Mouse (Mus musculus): ENCODE data around the gene Dact3. TPM values are rescaled to one million over a fixed set of nuclear protein-coding genes. Genes with fewer than 3 reads are reported as not detected.
A peak's percentile ranks its signal among the peaks of the same experiment; 100 is the strongest.

The Dact3 gene
- total RNA-seq, 2 experiments from 2014 or later = 0.99 to 1.7 TPM

DNA sequence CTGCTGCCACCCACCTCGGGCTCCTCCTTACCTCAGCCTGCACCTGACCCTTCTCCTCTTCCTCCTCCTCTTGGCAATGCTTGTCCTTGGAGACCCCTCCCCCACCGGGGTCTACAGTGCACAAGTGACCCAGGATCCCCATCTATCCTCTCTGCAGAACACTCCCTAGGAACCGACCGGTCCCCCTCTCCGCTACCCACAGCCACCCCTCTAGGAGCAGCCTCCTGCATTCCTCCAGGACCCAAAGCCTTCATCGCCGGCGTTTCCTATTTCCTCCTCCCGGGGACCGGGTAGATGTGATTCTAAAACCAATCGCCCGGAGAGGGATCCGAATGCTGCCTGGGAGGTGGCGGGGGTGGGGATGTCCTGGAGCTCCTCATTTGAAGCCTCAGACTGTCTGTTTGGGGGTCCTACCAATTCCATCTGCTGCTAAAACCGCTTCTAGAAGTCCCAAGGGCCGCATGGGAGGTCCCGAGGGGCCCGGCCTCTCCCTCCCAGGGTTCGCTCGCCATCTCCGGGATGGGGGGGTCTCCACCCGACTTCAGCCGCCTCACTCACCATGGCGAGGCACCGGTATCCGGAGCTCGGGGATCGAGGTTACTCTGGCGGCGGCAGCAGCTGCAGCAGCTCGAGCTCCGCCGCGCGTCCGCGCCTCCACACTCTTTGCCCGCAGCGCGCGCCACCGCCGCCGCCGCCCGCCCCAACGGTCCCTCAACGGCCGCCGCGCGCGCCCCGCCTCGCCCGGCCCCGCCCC is 48.3 kb downstream of the Dact3 start:
- peak; percentile 65 for DNase-seq
- H3K27ac ChIP-seq = peak overlapping the region; percentile 96
- intact Hi-C loops (cut with DNase I) = no loop called here
- TF ChIP-seq CTCF (IDR thresholded peaks at IDR 0.05) = no peak
- H3K4me3 ChIP-seq = peak overlapping the region; percentile 99

DNA sequence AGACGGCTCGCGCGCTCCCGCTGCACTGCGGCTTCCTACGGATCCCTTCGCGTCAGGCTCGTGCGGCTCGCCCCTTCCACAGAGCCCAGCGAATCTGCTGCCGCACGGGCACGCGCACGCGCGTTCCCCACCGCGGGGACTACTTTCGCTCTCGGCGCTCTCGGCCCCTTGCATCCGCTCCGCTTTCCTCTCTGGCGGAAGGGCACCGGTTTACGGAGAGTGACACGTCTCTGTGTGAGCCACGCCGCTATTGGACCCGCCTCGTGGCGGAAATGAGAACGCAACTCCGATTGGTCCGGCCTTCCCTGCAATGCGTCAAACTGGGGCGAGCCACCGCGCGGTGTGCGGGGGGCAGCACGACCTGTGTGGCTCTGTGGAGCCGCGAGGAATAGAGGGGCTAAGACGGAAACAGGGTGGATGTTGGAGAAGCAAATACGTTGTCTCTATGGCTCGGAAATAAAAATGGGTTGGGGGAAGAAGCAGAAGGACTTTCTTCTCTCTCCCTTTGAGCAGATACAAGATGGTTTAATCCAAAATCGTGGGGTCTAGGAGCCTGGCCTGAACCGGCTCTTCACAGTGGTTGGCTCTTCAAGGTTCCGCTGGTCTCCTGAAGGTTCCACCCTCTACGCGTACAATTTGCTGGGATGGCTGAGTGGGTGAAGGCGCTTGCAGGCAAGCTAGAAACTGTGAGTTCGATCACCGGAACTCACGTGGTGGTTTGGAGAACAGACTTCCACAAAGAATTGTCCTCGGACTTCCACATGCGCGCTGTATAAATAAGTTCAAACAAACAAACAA is 49.1 kb downstream of the Dact3 start, which contains the start of gene Calm3:
Gene Calm3 (minus strand): TSS at position 78 of the 798 bp plus-strand sequence.
- no peak for TF ChIP-seq CTCF (IDR thresholded peaks at IDR 0.05)
- intact Hi-C loops (cut with DNase I) = no loop called here

DNA sequence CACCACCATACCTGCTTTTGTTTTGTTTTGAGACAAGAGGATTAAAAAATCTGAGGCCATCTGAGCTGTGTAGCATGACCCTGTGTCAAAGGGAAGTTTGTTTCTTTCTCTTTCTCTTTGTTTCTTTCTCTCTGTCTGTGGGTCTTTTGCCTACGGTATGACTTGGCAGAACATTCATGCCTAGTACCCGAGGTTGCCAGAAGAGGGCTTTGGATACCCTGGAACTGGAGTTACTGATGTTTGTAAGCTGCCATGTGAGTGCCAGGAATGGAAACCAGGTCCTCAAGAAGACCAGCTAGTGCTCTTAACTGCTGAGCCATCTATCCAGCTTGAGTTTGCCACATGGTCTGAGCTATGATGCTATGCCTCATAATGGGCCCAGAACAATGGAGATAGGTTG is 53.2 kb downstream of the Dact3 start:
- intact Hi-C loops (cut with DNase I) = no loop called here
- Histone ChIP-seq H3K27ac (no peak overlapping the region), H3K4me3 (no peak overlapping the region)
- no peak for DNase-seq
- no peak for TF ChIP-seq CTCF (IDR thresholded peaks at IDR 0.05)

More for the DNA sequence above, 49.1 kb downstream of the Dact3 start, which contains the start of gene Calm3:
- peak; percentile 100 for DNase-seq
- peak within 1 kb of the TSS; percentile 99 for H3K4me3 ChIP-seq
- H3K27ac ChIP-seq = peak within 1 kb of the TSS; percentile 96

DNA sequence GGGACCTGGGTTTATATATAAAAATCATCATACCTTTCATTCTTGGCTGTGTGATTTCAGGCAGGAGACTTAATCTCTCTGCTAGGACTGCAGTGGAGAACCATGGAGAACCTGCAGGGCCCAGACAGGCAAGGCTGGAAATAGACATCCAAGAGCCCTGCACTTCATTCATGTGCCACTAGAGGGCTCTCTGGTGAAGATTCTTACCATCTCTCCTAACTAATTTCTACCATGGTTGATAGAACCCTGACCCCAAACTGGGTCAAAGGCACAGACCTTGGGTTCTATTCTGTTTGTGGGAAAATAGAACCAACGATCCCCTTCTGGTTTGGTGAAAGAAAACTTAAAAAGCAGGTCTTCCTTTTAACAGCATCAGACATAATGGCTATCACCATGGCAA is 55.7 kb downstream of the Dact3 start:
- peak; percentile 95 for TF ChIP-seq CTCF (IDR thresholded peaks at IDR 0.05)

DNA sequence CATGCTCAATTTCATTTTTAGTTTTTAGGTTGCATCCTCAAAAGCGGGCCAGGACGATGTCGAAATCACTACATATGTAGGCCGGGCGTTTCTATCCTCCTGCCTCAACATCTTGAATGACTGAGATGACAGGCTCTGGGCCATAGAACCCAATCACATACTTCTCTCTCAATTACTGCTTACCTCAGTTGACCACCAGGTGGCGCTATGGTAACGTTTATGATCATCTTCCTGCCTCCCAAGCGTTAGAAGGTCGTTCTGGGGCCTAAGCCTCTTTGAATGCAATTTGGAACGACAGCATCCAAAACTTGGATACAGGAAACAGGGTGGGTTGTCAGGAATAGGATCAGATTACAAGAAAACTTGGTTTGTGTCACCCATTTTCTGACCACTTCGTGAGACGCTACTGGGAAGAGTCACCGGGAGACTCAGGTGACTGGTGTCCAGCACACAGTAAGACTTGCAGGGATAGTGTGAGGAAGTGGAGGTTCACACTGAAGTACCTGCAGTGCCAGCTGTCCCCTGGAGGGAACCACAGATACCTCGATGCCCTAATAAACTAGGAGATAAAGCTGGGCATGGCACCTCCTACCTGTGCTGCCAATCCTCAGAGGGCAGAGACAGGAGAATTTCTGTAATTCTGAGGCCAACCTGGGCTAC is 57.0 kb downstream of the Dact3 start:
- peak overlapping the region; percentile 9 for H3K27ac ChIP-seq
- no peak overlapping the region for H3K4me3 ChIP-seq
- peak; percentile 81 for DNase-seq
- peak; percentile 90 for TF ChIP-seq CTCF (IDR thresholded peaks at IDR 0.05)
- intact Hi-C loops (cut with DNase I) = loop anchor here (1.0 to 2.0 kb wide), 3 partner anchors 18 to 135 kb away; no protein-coding TSS in a partner anchor

More for the DNA sequence above, 55.7 kb downstream of the Dact3 start:
- intact Hi-C loops (cut with DNase I) = loop anchor here (1.0 kb wide), 1 partner anchor 71 kb away; no protein-coding TSS in a partner anchor
- Histone ChIP-seq H3K4me3 (no peak overlapping the region), H3K27ac (no peak overlapping the region)
- peak; percentile 75 for DNase-seq

DNA sequence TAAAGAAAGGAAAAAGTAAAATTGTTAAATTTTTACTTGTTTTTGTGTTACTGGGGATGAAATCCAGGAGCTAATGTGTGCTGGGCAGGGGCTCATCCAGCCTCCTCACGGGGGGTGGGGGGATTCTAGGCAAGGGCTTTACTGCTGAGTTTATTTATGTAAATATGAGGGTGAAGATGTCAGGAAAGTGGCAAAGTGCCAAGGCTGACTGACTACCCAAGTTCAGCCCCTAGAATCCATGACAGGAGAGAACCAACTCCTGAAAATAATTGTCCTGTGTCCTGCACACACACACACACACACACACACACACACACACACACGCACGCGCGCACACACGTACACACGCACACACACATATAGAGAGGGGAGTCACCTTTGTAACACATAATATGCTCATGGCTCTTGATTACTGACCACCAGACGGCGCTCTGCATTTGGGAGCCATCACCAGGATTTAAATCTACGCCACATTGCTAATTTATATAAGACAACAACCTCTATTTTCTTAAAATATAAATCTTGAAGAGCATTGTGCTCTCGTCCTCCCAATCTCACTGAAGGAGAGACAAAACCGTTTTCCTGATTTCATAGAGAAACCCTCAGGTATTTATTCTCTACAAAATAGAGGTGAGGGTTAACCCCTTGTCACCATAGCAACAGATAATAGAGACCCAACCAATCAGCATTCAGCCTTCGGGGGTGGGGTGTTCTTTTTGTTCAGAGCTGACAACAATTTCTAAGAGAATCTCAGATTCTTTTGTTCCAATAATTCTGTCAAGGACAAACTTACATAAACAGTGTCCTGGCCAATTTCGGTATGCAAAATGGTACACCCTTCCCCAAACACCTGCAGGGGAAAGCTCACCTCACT is 57.8 kb downstream of the Dact3 start:
- Histone ChIP-seq H3K27ac (peak overlapping the region; percentile 9; the same call in 1 of the 2 replicates), H3K4me3 (no peak overlapping the region)
- peak; percentile 41 for DNase-seq
- peak; percentile 60 for TF ChIP-seq CTCF (IDR thresholded peaks at IDR 0.05)
- intact Hi-C loops (cut with DNase I) = loop anchor here (1.0 to 2.0 kb wide), 3 partner anchors 17 to 134 kb away; no protein-coding TSS in a partner anchor

Other genes with a start within 250 kb of the Dact3 start
- not detected for gene Ceacam15, start 199.6 kb upstream of the Dact3 start, total RNA-seq (2021)
- not detected for gene Ceacam9, start 153.4 kb upstream of the Dact3 start, total RNA-seq (2021)
- gene Ap2s1, start 136.9 kb upstream of the Dact3 start, total RNA-seq (2021) = 10 to 100 TPM; 49.6 to 56.4 TPM
- 10 to 100 TPM; 11.0 to 14.6 TPM for gene Slc1a5, start 94.0 kb upstream of the Dact3 start, total RNA-seq (2021)
- gene Strn4, start 59.4 kb upstream of the Dact3 start, total RNA-seq (2021) = 10 to 100 TPM; 16.2 to 16.6 TPM
- 10 to 100 TPM; 51.2 to 58.3 TPM for gene Fkrp, start 58.6 kb upstream of the Dact3 start, total RNA-seq (2021)
- 1 to 10 TPM; 3.9 to 8.2 TPM for gene Prkd2, start 32.4 kb upstream of the Dact3 start, total RNA-seq (2021)
- not detected for gene Gng8, start 16.5 kb downstream of the Dact3 start, total RNA-seq (2021)
- under 1 TPM; 0.67 to 0.79 TPM for gene Ptgir, start 31.2 kb downstream of the Dact3 start, total RNA-seq (2021)
- 100 to 1,000 TPM; 290 to 400 TPM for gene Calm3, start 48.8 kb downstream of the Dact3 start, total RNA-seq (2021)
- gene Pnmal2, start 69.4 kb downstream of the Dact3 start, total RNA-seq (2021) = under 1 TPM; 0.74 to 0.86 TPM
- gene Pnmal1, start 84.4 kb downstream of the Dact3 start, total RNA-seq (2021) = not detected
- gene Gm42372, start 107.8 kb downstream of the Dact3 start, total RNA-seq (2021) = not detected
- gene Ccdc8, start 117.4 kb downstream of the Dact3 start, total RNA-seq (2021) = 1 to 10 TPM in 1 of 2 experiments, under 1 TPM in 1; 0.74 to 1.5 TPM
- 10 to 100 TPM; 64.8 to 65.8 TPM for gene Ppp5c, start 152.6 kb downstream of the Dact3 start, total RNA-seq (2021)
- gene Hif3a, start 187.1 kb downstream of the Dact3 start, total RNA-seq (2021) = 1 to 10 TPM in 1 of 2 experiments, under 1 TPM in 1; 0.84 to 1.6 TPM
- under 1 TPM; 0.08 to 0.14 TPM for gene Psg16, start 198.7 kb downstream of the Dact3 start, total RNA-seq (2021)